Comparison of ENCODE assay signal across 8 mouse cellular contexts in the genomic region with DNA sequence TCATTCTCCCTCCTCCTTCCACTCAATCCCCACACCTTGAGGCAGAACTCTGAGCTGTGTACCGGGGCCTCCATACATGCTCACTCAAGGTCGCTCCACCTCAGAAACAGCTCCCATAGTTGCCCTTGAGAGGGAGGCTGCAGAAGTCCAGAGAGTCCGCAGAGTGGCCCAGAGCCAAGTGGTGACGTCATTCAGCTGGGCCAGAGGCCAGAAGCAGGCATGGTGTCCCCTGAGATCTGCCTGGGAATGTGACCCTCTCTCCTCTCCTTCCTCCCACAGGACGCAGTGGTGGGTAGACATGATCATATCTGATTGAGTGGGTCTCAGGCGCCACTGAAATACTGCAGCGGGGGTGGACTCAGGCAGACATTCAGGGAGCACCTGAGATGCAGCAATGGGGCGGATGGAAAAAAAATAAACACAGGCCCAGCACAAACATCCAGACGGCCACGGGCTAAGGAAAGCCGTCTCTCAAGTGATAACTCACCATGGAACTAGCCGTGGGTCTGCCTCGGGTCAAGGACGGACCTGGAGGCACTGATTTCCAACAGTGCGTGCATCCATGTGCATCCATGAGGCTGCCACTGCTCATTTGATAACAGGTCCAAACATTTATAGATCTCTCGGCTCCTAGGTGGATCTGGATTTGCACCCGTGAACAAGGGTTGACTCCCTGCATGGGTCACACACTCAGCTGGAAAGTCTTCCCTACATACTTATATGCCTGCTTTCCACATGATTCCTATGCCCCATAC. TPM values are rescaled to one million over a fixed set of nuclear protein-coding genes. Genes with fewer than 3 reads are reported as not detected.
DNase-seq lines count a peak whose midpoint lies in the region; ATAC-seq lines count a peak whose summit lies in the region.

No protein-coding gene starts in this region.

- intact Hi-C loops in heart, postnatal 36 days (cut with DNase I) = no loop called here

- peak; percentile 77 to 79 for DNase-seq in urinary bladder, postnatal 4 days (ENCODE audit: low spot score in 2 of 2)
- no peak for DNase-seq in urinary bladder, adult 2 months (ENCODE audit: low spot score)
- peak; percentile 31 for DNase-seq in embryonic facial prominence, embryonic 11.5 days (ENCODE audit: low spot score)
- DNase-seq in heart, postnatal 36 days = peak; percentile 66 to 75
- peak; percentile 17 for DNase-seq in yolk sac, embryonic 10.5 days (ENCODE audit: low spot score)
- DNase-seq in layer of hippocampus, adult 18-20 months (ENCODE audit: low spot score in 2 of 2) = no peak

- H3K27me3 ChIP-seq in embryonic facial prominence, embryonic 11.5 days (ENCODE audit: control insufficient read depth, insufficient read depth, low read length) = no peaks in the 10 kb centered on the region
- no peaks in the 10 kb centered on the region for H3K27me3 ChIP-seq in liver, embryonic 16.5 days (ENCODE audit: control insufficient read depth, insufficient read depth, low read depth, low read length)

- H3K9me3 ChIP-seq in embryonic facial prominence, embryonic 11.5 days (replicated peaks; ENCODE audit: control insufficient read depth, low read length) = no peaks in the 10 kb centered on the region
- no peaks in the 10 kb centered on the region for H3K9me3 ChIP-seq in liver, embryonic 16.5 days (replicated peaks; ENCODE audit: control insufficient read depth, low read length)

- H3K27ac ChIP-seq in embryonic facial prominence, embryonic 11.5 days (replicated peaks; ENCODE audit: low read depth, low read length) = no peak overlapping the region
- H3K27ac ChIP-seq in liver, embryonic 16.5 days (ENCODE audit: low read length) = no peak overlapping the region

- H3K36me3 ChIP-seq in embryonic facial prominence, embryonic 11.5 days (replicated peaks; ENCODE audit: control insufficient read depth, insufficient read depth, low read depth, low read length) = no peaks in the 10 kb centered on the region
- no peaks in the 10 kb centered on the region for H3K36me3 ChIP-seq in liver, embryonic 16.5 days (ENCODE audit: control insufficient read depth, insufficient read depth)

- WGBS in embryonic facial prominence, embryonic 11.5 days = 62% methylated on average over 17 of the region's 17 CpGs
- 62% methylated on average over 17 of the region's 17 CpGs for WGBS in liver, embryonic 16.5 days (ENCODE audit: insufficient replicate concordance)

- H3K4me2 ChIP-seq in embryonic facial prominence, embryonic 11.5 days (ENCODE audit: low read depth, low read length) = no peak overlapping the region
- no peak overlapping the region for H3K4me2 ChIP-seq in liver, embryonic 16.5 days (ENCODE audit: low read depth, low read length)

- no peak overlapping the region for H3K4me3 ChIP-seq in embryonic facial prominence, embryonic 11.5 days (ENCODE audit: low read depth, low read length)
- H3K4me3 ChIP-seq in liver, embryonic 16.5 days (ENCODE audit: low read depth, low read length) = no peak overlapping the region

- H3K4me1 ChIP-seq in embryonic facial prominence, embryonic 11.5 days (ENCODE audit: control insufficient read depth, insufficient read depth, low read length) = no peaks in the 10 kb centered on the region
- H3K4me1 ChIP-seq in liver, embryonic 16.5 days (ENCODE audit: control insufficient read depth, low read depth, low read length) = no peaks in the 10 kb centered on the region

- peak; percentile 67; the same call in 1 of the 2 replicates for ATAC-seq in embryonic facial prominence, embryonic 11.5 days (replicated peaks; ENCODE audit: insufficient number of reproducible peaks, low FRiP score, low TSS enrichment, low read depth)
- peak; percentile 66 for ATAC-seq in liver, embryonic 16.5 days (ENCODE audit: low read depth)
- no peak for ATAC-seq in granulocyte monocyte progenitor cell, adult 5-6 weeks (replicated peaks; ENCODE audit: poor library complexity, severe bottlenecking)

- no peak overlapping the region for H3K9ac ChIP-seq in embryonic facial prominence, embryonic 11.5 days (replicated peaks; ENCODE audit: low read length)
- H3K9ac ChIP-seq in liver, embryonic 16.5 days (ENCODE audit: low read depth, low read length) = no peak overlapping the region

RNA-seq across cellular contexts. Expression of gene Slc19a1, which starts 34.1 kb away (rescaled TPM):
- 12.4 and 12.9 TPM in 2 replicates for polyA plus RNA-seq in urinary bladder, adult 2 months (2012; rRNA removed)
- 23.5 and 26.2 TPM in 2 replicates for polyA plus RNA-seq in embryonic facial prominence, embryonic 11.5 days (2014; fragmentation: Nextera tagmentation; extraction: Ambion mirVana)
- total RNA-seq in heart, postnatal 36 days (2021) = 1 to 10 TPM; 4.1 to 8.8 TPM
- polyA plus RNA-seq in liver, embryonic 16.5 days (2015; fragmentation: Nextera tagmentation; extraction: Ambion mirVana) = 12.4 and 12.6 TPM in 2 replicates
- 43.5 and 50.8 TPM in 2 replicates for total RNA-seq in granulocyte monocyte progenitor cell, adult 5-6 weeks (2014; fragmentation: Nextera tagmentation)
- 26.0 and 27.2 TPM in 2 replicates for total RNA-seq in granulocyte monocyte progenitor cell, adult 5-6 weeks (2017)
- total RNA-seq in layer of hippocampus, adult 18-20 months (2021) = 10 to 100 TPM; 17.1 to 23.9 TPM

RNA-seq across cellular contexts. Expression of gene Pcbp3, which starts 36.2 kb away (rescaled TPM):
- 32.0 and 35.4 TPM in 2 replicates for polyA plus RNA-seq in urinary bladder, adult 2 months (2012; rRNA removed)
- polyA plus RNA-seq in embryonic facial prominence, embryonic 11.5 days (2014; fragmentation: Nextera tagmentation; extraction: Ambion mirVana) = 23.8 and 27.8 TPM in 2 replicates
- total RNA-seq in heart, postnatal 36 days (2021) = 1 to 10 TPM; 2.4 to 4.9 TPM
- polyA plus RNA-seq in liver, embryonic 16.5 days (2015; fragmentation: Nextera tagmentation; extraction: Ambion mirVana) = 3.8 and 4.6 TPM in 2 replicates
- total RNA-seq in granulocyte monocyte progenitor cell, adult 5-6 weeks (2014; fragmentation: Nextera tagmentation) = 15.7 and 16.1 TPM in 2 replicates
- 4.2 and 9.8 TPM in 2 replicates for total RNA-seq in granulocyte monocyte progenitor cell, adult 5-6 weeks (2017)
- total RNA-seq in layer of hippocampus, adult 18-20 months (2021) = 10 to 100 TPM; 64.6 to 66.0 TPM

Comparison
In these comparisons a context has a peak if more than half of its experiments do, and no peak if none do; other contexts are left out.
1. DNase-seq: peak in urinary bladder, postnatal 4 days (2 of 2), embryonic facial prominence, embryonic 11.5 days (single experiment), heart, postnatal 36 days (2 of 2) and yolk sac, embryonic 10.5 days (single experiment); none in urinary bladder, adult 2 months (single experiment) and layer of hippocampus, adult 18-20 months (0 of 2).